Mouse (Mus musculus): ENCODE measurements at regions not wholly inside any gene's neighbourhood (a gene's known extent, or its start where the extent isn't known, plus 50 kb on each side); places are given as distances from the start of the nearest gene placed in this dataset.

DNA sequence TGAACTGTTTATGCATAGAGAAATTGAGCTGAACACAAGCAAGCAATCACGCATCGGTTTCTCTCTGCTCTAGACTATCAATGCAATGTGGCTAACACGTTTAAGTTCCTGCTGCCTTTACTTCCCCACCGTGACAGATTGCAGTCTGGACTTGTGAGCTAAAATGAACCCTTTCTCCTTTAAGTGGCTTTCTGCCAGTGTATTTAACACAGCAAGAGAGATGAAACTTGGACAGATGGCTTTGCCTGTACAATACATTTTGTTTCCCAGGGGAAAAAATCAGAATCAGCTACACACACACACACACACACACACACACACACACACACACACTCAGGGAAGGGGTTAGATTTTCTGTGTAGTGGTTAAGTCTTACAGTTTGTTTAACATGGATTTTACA, 206.8 kb downstream of the Sp3 start:
- WGBS: 73% methylated on average over 4 of the region's 4 CpGs
- H3K36me3 ChIP-seq: no peaks in the 10 kb centered on the region
- H3K4me3 ChIP-seq (replicated peaks): no peak overlapping the region
- H3K4me1 ChIP-seq: no peaks in the 10 kb centered on the region
- no peak overlapping the region for H3K27ac ChIP-seq (replicated peaks)
- H3K9ac ChIP-seq: no peak overlapping the region
- ATAC-seq (ENCODE audit: insufficient number of reproducible peaks, low FRiP score, low TSS enrichment, low read depth): no peak
- no peaks in the 10 kb centered on the region for H3K27me3 ChIP-seq
- H3K4me2 ChIP-seq (replicated peaks): no peak overlapping the region
- no peaks in the 10 kb centered on the region for H3K9me3 ChIP-seq (replicated peaks)

DNA sequence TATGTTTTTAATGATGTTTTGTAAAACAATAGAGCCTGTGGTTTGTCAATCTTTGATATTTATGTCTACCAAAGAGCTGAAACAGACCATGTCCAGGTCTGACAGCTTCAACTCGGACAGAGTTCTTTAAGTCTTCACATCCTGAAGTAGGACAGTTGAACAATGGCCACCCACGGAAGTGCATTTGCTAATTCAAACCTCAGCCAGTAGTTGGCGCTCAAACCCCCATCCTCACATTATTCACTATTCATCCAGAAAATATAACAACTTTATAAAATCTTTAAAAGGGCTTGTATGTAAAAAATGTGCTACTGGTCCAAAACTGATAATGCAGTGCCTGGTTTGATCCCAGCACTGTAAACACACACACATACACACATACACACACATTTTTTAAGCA, 202.9 kb downstream of the Sp3 start:
- no peaks in the 10 kb centered on the region for H3K9me3 ChIP-seq (replicated peaks)
- H3K27me3 ChIP-seq: no peaks in the 10 kb centered on the region
- no peak overlapping the region for H3K4me2 ChIP-seq (replicated peaks)
- H3K9ac ChIP-seq: no peak overlapping the region
- no peak overlapping the region for H3K27ac ChIP-seq (replicated peaks)
- no peaks in the 10 kb centered on the region for H3K36me3 ChIP-seq
- H3K4me1 ChIP-seq: peaks cover 4% of the 10 kb centered on the region; the same call in 1 of the 2 replicates
- no peak for ATAC-seq (ENCODE audit: insufficient number of reproducible peaks, low FRiP score, low TSS enrichment, low read depth)
- 44% methylated on average over 3 of the region's 3 CpGs for WGBS
- no peak overlapping the region for H3K4me3 ChIP-seq (replicated peaks)

DNA sequence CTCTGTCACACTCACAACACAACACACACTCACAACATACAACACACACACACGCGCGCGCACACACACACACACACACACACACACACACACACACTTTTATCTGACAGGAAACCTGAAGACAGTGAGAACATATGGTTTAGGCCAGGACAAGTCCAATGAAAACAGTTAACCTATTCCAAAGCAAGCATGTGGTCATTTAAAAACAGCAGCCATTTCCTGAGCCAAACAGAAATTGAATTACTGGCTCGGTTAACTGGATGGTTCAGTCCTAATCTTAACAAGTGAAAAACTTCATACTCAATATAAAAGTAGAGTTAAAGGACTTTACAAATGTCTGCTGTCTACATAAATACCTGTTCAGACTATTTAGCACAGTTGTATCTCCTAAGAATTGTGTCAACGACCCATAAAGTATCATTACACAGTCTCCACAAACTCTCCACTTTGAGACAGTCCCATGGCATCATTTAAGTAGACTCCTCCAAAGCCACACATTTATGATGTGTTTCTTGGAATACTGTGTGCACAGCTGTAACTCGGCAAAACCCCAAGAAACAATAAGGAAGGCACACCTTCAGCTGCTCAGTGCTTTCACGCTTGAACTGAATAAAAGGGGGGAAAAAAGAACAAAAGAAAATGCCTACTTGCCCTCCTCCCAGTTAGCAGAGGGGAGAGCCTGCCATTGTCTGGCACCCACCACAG, 202.3 kb downstream of the Sp3 start:
- Histone ChIP-seq H3K9me3 (replicated peaks) (no peaks in the 10 kb centered on the region), H3K27me3 (no peaks in the 10 kb centered on the region), H3K27ac (replicated peaks) (no peak overlapping the region), H3K36me3 (no peaks in the 10 kb centered on the region), H3K4me2 (replicated peaks) (no peak overlapping the region), H3K9ac (no peak overlapping the region), H3K4me1 (peaks cover 4% of the 10 kb centered on the region; the same call in 1 of the 2 replicates), H3K4me3 (replicated peaks) (no peak overlapping the region)
- 66% methylated on average over 8 of the region's 8 CpGs for WGBS
- ATAC-seq (ENCODE audit: insufficient number of reproducible peaks, low FRiP score, low TSS enrichment, low read depth): no peak

DNA sequence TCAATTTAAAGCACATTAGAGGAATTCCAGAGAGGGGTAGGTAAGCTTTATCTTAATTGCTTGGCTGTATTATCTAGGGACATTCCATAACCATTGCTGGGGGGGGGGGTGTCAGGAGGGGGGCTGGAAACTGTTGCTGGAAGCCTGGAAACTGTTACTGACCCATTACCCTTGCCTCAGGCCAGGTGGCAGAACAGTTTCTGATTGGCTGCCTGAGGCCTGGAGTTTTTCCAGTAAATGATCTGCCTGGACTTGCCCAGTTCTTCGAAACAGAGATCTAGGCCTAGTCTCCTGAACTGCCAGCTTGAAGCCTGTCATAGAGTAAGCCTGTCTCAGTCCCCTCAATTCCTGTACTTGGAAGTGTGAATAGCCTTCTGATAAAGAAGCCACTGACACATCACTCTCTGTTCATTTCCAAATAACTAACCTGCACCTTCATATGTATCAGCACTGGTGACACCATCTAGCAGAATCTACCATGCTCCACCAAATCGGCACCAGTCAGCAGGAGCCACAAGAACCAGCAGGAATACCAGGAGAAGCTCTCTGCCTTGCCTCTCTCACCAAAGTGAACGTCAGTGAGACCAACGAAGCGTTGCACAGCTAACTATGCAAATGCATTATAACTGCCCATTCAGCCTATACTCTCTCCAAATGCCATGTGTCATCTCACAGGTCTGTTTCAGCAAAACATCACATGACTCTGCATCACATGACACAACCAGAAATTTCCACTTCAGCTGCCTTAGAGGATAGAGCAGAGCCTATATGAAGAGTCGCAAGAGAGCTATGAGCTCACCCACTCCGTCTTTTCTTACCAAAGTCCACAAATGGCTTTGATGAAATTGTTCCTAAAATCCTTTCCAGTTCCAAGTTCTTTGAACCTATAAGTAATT, 200.7 kb downstream of the Sp3 start:
- no peak overlapping the region for H3K4me2 ChIP-seq (replicated peaks)
- 80% methylated on average over 7 of the region's 7 CpGs for WGBS

DNA sequence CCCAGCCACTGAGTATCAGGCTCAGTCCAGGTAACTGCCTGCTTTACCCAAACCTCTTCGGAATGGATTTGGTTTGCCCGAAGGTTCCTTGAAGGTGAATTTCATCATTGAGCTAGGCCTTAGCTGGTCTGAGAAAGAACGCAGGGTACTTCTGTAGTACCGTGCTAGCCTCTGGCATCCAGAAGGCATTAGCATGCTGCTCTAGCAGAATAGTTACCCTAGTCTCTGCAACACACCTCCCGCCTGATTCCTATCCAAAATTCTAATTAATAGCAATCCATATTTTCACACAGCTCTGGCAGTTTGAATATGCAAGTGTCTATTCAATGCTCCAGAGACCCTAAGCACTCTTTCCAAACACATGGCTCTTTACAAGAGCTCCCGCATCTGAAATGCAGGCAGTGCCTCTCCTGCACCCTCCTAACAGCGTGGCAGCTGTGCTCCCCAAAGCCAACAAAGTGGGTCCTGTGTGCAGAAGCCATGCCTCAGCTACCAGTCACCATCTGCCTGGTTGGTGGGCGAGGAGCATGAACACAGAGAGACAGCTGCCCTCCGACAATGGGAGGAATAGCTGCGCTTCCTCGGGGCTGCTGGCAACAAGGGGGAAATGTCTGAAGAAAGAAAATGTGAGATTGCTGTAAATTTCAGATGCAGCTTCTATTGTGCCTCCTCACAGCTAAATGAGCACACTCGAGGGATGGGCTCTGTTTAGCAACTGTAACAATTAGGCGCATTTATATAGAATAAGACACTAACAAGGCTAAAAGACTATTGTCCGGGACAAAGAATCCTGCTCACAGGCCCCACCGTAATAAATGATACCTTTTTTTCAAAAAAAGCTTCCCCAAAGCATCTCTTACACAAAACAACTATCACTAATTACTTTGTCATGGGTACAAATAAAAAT, 198.6 kb downstream of the Sp3 start:
- no peak overlapping the region for H3K4me2 ChIP-seq (replicated peaks)
- 70% methylated on average over 15 of the region's 15 CpGs for WGBS
- no peak overlapping the region; the same call in 1 of the 2 replicates for H3K27ac ChIP-seq (replicated peaks)
- H3K9me3 ChIP-seq (replicated peaks): no peaks in the 10 kb centered on the region
- H3K36me3 ChIP-seq: no peaks in the 10 kb centered on the region
- H3K9ac ChIP-seq: no peak overlapping the region
- peaks cover 4% of the 10 kb centered on the region; the same call in 1 of the 2 replicates for H3K4me1 ChIP-seq
- no peak for ATAC-seq (ENCODE audit: insufficient number of reproducible peaks, low FRiP score, low TSS enrichment, low read depth)
- H3K4me3 ChIP-seq (replicated peaks): no peak overlapping the region
- no peaks in the 10 kb centered on the region for H3K27me3 ChIP-seq

More for the DNA sequence above, 200.7 kb downstream of the Sp3 start:
- Histone ChIP-seq H3K9ac (no peak overlapping the region), H3K4me1 (peaks cover 4% of the 10 kb centered on the region; the same call in 1 of the 2 replicates), H3K9me3 (replicated peaks) (no peaks in the 10 kb centered on the region), H3K36me3 (no peaks in the 10 kb centered on the region), H3K4me3 (replicated peaks) (no peak overlapping the region), H3K27ac (replicated peaks) (no peak overlapping the region), H3K27me3 (no peaks in the 10 kb centered on the region)
- ATAC-seq (ENCODE audit: insufficient number of reproducible peaks, low FRiP score, low TSS enrichment, low read depth): no peak

DNA sequence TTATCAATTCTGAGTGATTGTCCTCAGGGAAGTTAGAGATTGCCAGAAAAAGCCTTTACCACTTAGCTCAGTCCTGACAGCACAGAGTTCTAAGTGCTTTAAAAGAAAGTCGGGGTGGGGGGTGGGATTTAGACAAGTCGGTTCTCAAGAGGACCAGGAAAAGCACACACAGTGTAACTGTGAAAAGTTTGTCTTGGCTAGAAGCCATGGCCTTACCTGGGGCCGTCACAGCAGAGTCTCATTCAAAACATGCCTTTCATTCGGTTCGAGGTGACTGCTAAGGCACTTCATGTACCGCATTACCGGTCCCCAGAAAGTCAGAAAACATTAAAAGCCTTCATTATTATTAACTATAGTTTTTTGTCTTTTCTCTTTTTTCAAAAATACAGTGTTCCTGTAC, 197.9 kb downstream of the Sp3 start:
- no peaks in the 10 kb centered on the region for H3K36me3 ChIP-seq
- ATAC-seq (ENCODE audit: insufficient number of reproducible peaks, low FRiP score, low TSS enrichment, low read depth): no peak
- peaks cover 4% of the 10 kb centered on the region; the same call in 1 of the 2 replicates for H3K4me1 ChIP-seq
- no peak overlapping the region for H3K4me2 ChIP-seq (replicated peaks)
- H3K9me3 ChIP-seq (replicated peaks): no peaks in the 10 kb centered on the region
- no peak overlapping the region for H3K4me3 ChIP-seq (replicated peaks)
- no peak overlapping the region for H3K27ac ChIP-seq (replicated peaks)
- H3K27me3 ChIP-seq: no peaks in the 10 kb centered on the region
- no peak overlapping the region for H3K9ac ChIP-seq
- WGBS: 48% methylated on average over 7 of the region's 7 CpGs

DNA sequence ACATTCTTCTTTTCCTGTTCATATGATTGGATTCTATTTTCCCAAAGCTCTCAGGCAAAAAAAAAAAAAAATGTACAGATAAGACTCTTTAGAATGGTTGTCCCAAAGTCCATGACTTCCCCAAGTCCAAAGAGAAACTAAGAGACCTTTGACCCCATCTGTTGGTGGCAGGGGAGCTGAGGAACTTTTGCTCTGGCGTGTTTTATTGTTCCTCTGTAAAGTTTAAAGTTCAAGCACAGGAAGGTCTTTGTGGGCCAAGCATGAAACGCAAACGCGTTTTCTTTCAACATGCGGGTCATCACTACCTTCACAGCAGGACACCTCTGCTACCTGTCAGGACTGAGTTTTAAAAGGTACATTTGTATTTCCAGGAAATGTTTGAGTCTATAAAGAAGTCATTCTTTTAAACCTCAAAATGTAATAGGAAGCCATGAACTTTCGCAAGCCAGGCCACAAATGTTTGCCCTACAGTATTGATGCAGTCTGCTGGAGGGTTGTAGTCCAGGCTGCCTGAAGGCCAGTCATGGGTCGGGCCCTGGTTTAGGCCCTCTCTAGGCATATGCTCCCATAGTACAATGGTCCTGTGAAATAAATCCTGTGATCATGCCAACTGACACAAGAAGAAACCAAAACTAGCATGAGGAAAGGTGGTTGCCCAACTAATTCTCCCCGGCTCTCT, 194.7 kb downstream of the Sp3 start:
- Histone ChIP-seq H3K4me1 (peaks cover 4% of the 10 kb centered on the region; the same call in 1 of the 2 replicates), H3K27ac (replicated peaks) (no peak overlapping the region), H3K4me3 (replicated peaks) (no peak overlapping the region), H3K9me3 (replicated peaks) (no peaks in the 10 kb centered on the region), H3K36me3 (no peaks in the 10 kb centered on the region), H3K4me2 (replicated peaks) (no peak overlapping the region), H3K27me3 (no peaks in the 10 kb centered on the region), H3K9ac (no peak overlapping the region)
- 87% methylated on average over 8 of the region's 8 CpGs for WGBS
- no peak for ATAC-seq (ENCODE audit: insufficient number of reproducible peaks, low FRiP score, low TSS enrichment, low read depth)

DNA sequence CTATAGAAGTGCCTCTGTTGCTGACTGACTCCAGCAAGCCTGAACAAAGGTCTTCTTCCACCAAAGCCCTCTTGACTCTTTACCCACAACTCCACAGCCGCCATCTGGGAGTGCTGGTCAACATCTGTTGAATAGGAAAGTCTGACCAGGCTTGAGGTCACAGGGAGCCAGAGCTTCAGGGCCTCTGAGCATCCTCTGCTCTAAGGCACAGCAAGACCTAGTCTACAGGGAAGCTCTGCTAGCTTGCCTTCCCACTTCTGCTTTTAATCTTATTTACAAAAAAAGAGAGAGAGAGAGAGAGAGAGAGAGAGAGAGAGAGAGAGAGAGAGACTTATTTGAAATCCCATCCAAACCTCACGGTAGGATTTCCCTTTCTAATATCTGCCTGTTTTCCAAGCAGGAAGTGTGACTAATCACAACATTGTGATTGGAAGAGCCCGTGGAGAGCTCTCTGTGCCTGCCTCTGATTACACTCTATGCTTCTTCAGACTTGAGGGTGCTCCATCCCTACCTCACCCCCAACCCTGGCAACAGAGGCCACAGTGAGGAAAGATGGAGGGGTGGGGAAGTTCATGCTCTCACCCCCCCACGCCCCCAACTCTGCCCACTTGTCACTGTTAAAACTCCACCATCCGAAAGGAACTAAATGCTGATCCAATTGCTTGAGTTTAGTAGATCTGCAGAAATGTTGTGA, 194.1 kb downstream of the Sp3 start:
- no peak for ATAC-seq (ENCODE audit: insufficient number of reproducible peaks, low FRiP score, low TSS enrichment, low read depth)
- Histone ChIP-seq H3K27me3 (no peaks in the 10 kb centered on the region), H3K4me3 (replicated peaks) (no peak overlapping the region), H3K4me1 (peaks cover 4% of the 10 kb centered on the region; the same call in 1 of the 2 replicates), H3K27ac (replicated peaks) (no peak overlapping the region), H3K4me2 (replicated peaks) (no peak overlapping the region), H3K36me3 (no peaks in the 10 kb centered on the region), H3K9ac (no peak overlapping the region), H3K9me3 (replicated peaks) (no peaks in the 10 kb centered on the region)
- 35% methylated on average over 5 of the region's 5 CpGs for WGBS

DNA sequence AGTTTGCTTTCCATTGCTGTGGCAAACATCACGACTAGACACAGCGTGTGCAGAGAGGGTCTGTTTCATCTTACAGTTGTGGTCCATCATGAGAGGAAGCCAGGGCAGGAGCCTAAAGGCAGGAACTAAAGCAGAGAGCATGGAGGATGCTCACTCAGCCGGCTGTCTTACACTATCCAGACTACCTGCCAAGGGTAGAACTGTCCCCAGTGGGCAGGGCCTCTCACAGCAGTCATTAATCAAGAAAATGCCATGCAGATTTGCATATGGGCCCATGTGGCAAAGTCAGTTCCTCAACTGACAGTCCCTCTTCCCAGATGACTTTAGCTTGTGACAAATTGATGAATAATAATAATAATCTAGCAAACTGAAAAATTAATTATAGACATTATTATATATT, 192.6 kb downstream of the Sp3 start:
- Histone ChIP-seq H3K9ac (no peak overlapping the region), H3K36me3 (no peaks in the 10 kb centered on the region), H3K4me2 (replicated peaks) (no peak overlapping the region), H3K4me3 (replicated peaks) (no peak overlapping the region), H3K4me1 (no peaks in the 10 kb centered on the region; the same call in 1 of the 2 replicates), H3K27ac (replicated peaks) (no peak overlapping the region), H3K27me3 (no peaks in the 10 kb centered on the region), H3K9me3 (replicated peaks) (no peaks in the 10 kb centered on the region)
- WGBS: 37% methylated on average over 3 of the region's 3 CpGs
- no peak for ATAC-seq (ENCODE audit: insufficient number of reproducible peaks, low FRiP score, low TSS enrichment, low read depth)

DNA sequence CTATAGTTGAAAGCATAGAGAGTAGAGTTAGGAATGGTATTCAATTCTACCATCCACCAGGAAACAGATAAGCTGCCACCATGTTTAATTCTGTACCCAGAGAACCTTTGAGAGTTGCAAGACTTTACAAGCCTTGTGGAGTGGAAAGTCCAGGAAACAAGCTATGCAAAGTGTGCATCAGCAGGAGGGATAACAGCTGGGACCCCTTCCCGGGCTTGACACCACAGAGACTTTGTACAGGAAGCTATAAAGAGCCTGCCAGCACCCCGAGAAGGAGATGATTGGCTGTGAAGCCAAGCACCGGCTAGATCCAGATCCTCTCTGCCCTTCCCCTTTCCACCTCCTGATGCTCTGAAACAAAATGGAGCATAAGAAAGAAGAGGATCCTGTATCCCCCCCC, 188.8 kb downstream of the Sp3 start:
- Histone ChIP-seq H3K9ac (no peak overlapping the region), H3K4me3 (replicated peaks) (no peak overlapping the region), H3K27me3 (no peaks in the 10 kb centered on the region), H3K4me2 (replicated peaks) (no peak overlapping the region), H3K4me1 (no peaks in the 10 kb centered on the region; the same call in 1 of the 2 replicates), H3K27ac (replicated peaks) (no peak overlapping the region), H3K36me3 (no peaks in the 10 kb centered on the region), H3K9me3 (replicated peaks) (no peaks in the 10 kb centered on the region)
- WGBS: 65% methylated on average over 3 of the region's 3 CpGs
- no peak for ATAC-seq (ENCODE audit: insufficient number of reproducible peaks, low FRiP score, low TSS enrichment, low read depth)
